Mouse (Mus musculus): Measurements from ENCODE around the gene Fam120a.

GRCm38 (mm10) chr13:48843530-48843929 lies 124.3 kb downstream of the Fam120a start:
- TF ChIP-seq CTCF (IDR thresholded peaks at IDR 0.05; ENCODE audit: low read depth, low read length) (no peak), TAL1 (conservative IDR thresholded peaks at IDR 0.05; ENCODE audit: low read depth, low read length) (no peak), GATA1 (IDR thresholded peaks at IDR 0.05; ENCODE audit: borderline replicate concordance, low read length) (no peak), POLR2AphosphoS5 (IDR thresholded peaks at IDR 0.05; ENCODE audit: insufficient replicate concordance, low read depth, low read length) (no peak)
